Mouse (Mus musculus): ENCODE results near the gene Zgrf1.

- TF ChIP-seq MYOD1 (IDR thresholded peaks at IDR 0.05; ENCODE audit: control insufficient read depth in 1 of 3, insufficient read length in 2 of 3, low read depth in 2 of 3) (no peak), TCF12 (IDR thresholded peaks at IDR 0.05; ENCODE audit: insufficient read depth, poor library complexity, severe bottlenecking) (no peak), E2F4 (IDR thresholded peaks at IDR 0.05; ENCODE audit: insufficient read depth) (no peak)
Observed at GRCm38 (mm10) chr3:127625701-127626399, 72.6 kb downstream of the Zgrf1 start.

Data from myocyte (in vitro differentiated cells).